Mouse (Mus musculus): ENCODE results near the gene Zfp106.

- TF ChIP-seq CTCF (IDR thresholded peaks at IDR 0.05; ENCODE audit: low read depth, low read length), result no peak
- no peak for TF ChIP-seq POLR2A (IDR thresholded peaks at IDR 0.05; ENCODE audit: borderline replicate concordance, low read depth, low read length)
Measured at GRCm38 (mm10) chr2:120518547-120519210, 45.0 kb downstream of the Zfp106 start.
